Mouse (Mus musculus) megakaryocyte-erythroid progenitor cell, adult 5-6 weeks (primary cell): ENCODE measurements around the gene Dnajc22. TPM values are rescaled to one million over a fixed set of nuclear protein-coding genes. Genes with fewer than 3 reads are reported as not detected.
"Not testable (repeated sequence)": the region's sequence is repeated elsewhere in the genome, so short reads cannot be mapped to it uniquely, and the experiment has no call there.

Source experiments
- ATAC-seq: replicated peaks from 2 replicates; pipeline ENCODE4 v1.8.0; 2016; ENCODE audit warnings: mild to moderate bottlenecking, inconsistent platforms; ENCODE audit not compliant: severe bottlenecking, poor library complexity, low FRiP score, low TSS enrichment
- total RNA-seq, 2 experiments: library from RNA; stranded (forward) in 1 of 2; stranded (reverse) in 1 of 2; fragments of 200-1000, 215-1000 nt in 1 of 2; fragments of >200 nt in 1 of 2; fragmentation: Nextera tagmentation in 1 of 2; gene quantifications; 2 replicates each; pipeline ENCODE4 v1.2.3; 2014 to 2017

Dnajc22 gene
- total RNA-seq (2014; fragmentation: Nextera tagmentation): not detected in 2 replicates
- total RNA-seq (2017): not detected in 2 replicates

GRCm38 (mm10) chr15:99092870-99093269 lies at the start of gene Dnajc22:
Gene Dnajc22 (plus strand): TSS chr15:99093170.
- no peak for ATAC-seq

GRCm38 (mm10) chr15:99044854-99045253 lies 48.1 kb upstream of the Dnajc22 start:
- ATAC-seq: no peak

- ATAC-seq: not testable (repeated sequence)
Observed at GRCm38 (mm10) chr15:99045734-99046133, 47.2 kb upstream of the Dnajc22 start.

- peak; percentile 66; the same call in 1 of the 2 replicates for ATAC-seq
Observed at GRCm38 (mm10) chr15:99049473-99050253, 43.3 kb upstream of the Dnajc22 start.

GRCm38 (mm10) chr15:99053373-99053772 lies 39.6 kb upstream of the Dnajc22 start:
- no peak for ATAC-seq

GRCm38 (mm10) chr15:99055040-99055439 lies 37.9 kb upstream of the Dnajc22 start, which contains the start of gene Prph:
Gene Prph (plus strand): TSS chr15:99055174.
- ATAC-seq: no peak

GRCm38 (mm10) chr15:99055511-99055961 lies 37.4 kb upstream of the Dnajc22 start:
- no peak for ATAC-seq

GRCm38 (mm10) chr15:99056332-99056731 lies 36.6 kb upstream of the Dnajc22 start:
- ATAC-seq: peak; percentile 46; the same call in 1 of the 2 replicates

- ATAC-seq: no peak
Observed at GRCm38 (mm10) chr15:99065557-99066165, 27.3 kb upstream of the Dnajc22 start.

- no peak for ATAC-seq
Observed at GRCm38 (mm10) chr15:99071988-99072387, 21.0 kb upstream of the Dnajc22 start.

GRCm38 (mm10) chr15:99074019-99074599 lies 18.9 kb upstream of the Dnajc22 start, which contains the start of gene Troap:
Gene Troap (plus strand): TSS chr15:99074575.
- ATAC-seq: peak; percentile 36; the same call in 1 of the 2 replicates

GRCm38 (mm10) chr15:99074600-99075333 lies 18.2 kb upstream of the Dnajc22 start:
- ATAC-seq: peak; percentile 94

GRCm38 (mm10) chr15:99076011-99076410 lies 17.0 kb upstream of the Dnajc22 start:
- ATAC-seq: not testable (repeated sequence)

- no peak for ATAC-seq
Observed at GRCm38 (mm10) chr15:99078181-99078910, 14.6 kb upstream of the Dnajc22 start.

GRCm38 (mm10) chr15:99079804-99080203 lies 13.2 kb upstream of the Dnajc22 start:
- no peak for ATAC-seq

- no peak for ATAC-seq
Observed at GRCm38 (mm10) chr15:99082322-99082721, 10.6 kb upstream of the Dnajc22 start.

GRCm38 (mm10) chr15:99082840-99083239 lies 10.1 kb upstream of the Dnajc22 start:
- ATAC-seq: no peak

GRCm38 (mm10) chr15:99083258-99083657 lies 9.7 kb upstream of the Dnajc22 start:
- ATAC-seq: no peak; the same call in 1 of the 2 replicates
